Comparison of ENCODE assay signal across 8 mouse cellular contexts in genomic region chr11:102407834-102408215, GRCm38 (mm10). TPM values are rescaled to one million over a fixed set of nuclear protein-coding genes. Genes with fewer than 3 reads are reported as not detected.
DNase-seq lines count a peak whose midpoint lies in the region; ATAC-seq and TF ChIP-seq lines count a peak whose summit lies in the region.

Slc25a39 (minus strand) TSS chr11:102407946.

- peak within 1 kb of the TSS; percentile 74 for H3K4me2 ChIP-seq in intestine, embryonic 16.5 days (ENCODE audit: low read depth, low read length)

- peak within 1 kb of the TSS; percentile 85 for H3K27ac ChIP-seq in bone marrow, adult 2 months (ENCODE audit: control insufficient read depth, insufficient read depth, low read depth, low read length, poor library complexity)
- H3K27ac ChIP-seq in intestine, embryonic 16.5 days (ENCODE audit: low read length): peak within 1 kb of the TSS; percentile 98

- no peak for DNase-seq in lung, adult 2 months
- no peak for DNase-seq in lung, postnatal 10 days
- DNase-seq in gastrocnemius, postnatal 25 days: no peak
- DNase-seq in right cerebral cortex, postnatal 4 days: no peak
- DNase-seq in urinary bladder, postnatal 36 days (ENCODE audit: low spot score in 2 of 2): no peak

- TF ChIP-seq CTCF in lung, adult 2 months (IDR thresholded peaks at IDR 0.05; ENCODE audit: insufficient read depth, low read length): no peak
- TF ChIP-seq CTCF in bone marrow, adult 2 months (IDR thresholded peaks at IDR 0.05; ENCODE audit: control insufficient read depth, insufficient read depth, low read length): no peak

- TF ChIP-seq POLR2A in lung, adult 2 months (IDR thresholded peaks at IDR 0.05; ENCODE audit: borderline replicate concordance, extremely low read depth, low read depth, low read length): no peak
- no peak for TF ChIP-seq POLR2A in bone marrow, adult 2 months (IDR thresholded peaks at IDR 0.05; ENCODE audit: borderline replicate concordance, control insufficient read depth, low read depth, low read length)

- no peaks in the 10 kb centered on the region for H3K9me3 ChIP-seq in intestine, embryonic 16.5 days (ENCODE audit: control insufficient read depth, low read length)

- WGBS in lung, adult 2 months: under 1% methylated on average over 19 of the region's 19 CpGs
- under 1% methylated on average over 19 of the region's 19 CpGs for WGBS in bone marrow, adult 2 months
- WGBS in intestine, embryonic 16.5 days: under 1% methylated on average over 19 of the region's 19 CpGs

- no peaks in the 10 kb centered on the region for H3K27me3 ChIP-seq in intestine, embryonic 16.5 days (replicated peaks; ENCODE audit: control insufficient read depth, insufficient read depth, low read length)

- H3K36me3 ChIP-seq in intestine, embryonic 16.5 days (ENCODE audit: control insufficient read depth, insufficient read depth, low read length): peaks cover 9% of the 10 kb centered on the region; the same call in 1 of the 2 replicates

- peak within 1 kb of the TSS; percentile 84 for H3K4me3 ChIP-seq in lung, adult 2 months (replicated peaks; ENCODE audit: extremely low read depth, low read depth, low read length)
- peak within 1 kb of the TSS; percentile 84 for H3K4me3 ChIP-seq in bone marrow, adult 2 months (replicated peaks; ENCODE audit: control insufficient read depth, low read depth, low read length)
- H3K4me3 ChIP-seq in intestine, embryonic 16.5 days (ENCODE audit: low read length): peak within 1 kb of the TSS; percentile 92

- peak; percentile 24; the same call in 1 of the 2 replicates for ATAC-seq in intestine, embryonic 16.5 days
- ATAC-seq in megakaryocyte-erythroid progenitor cell, adult 5-6 weeks (replicated peaks; ENCODE audit: low FRiP score, low TSS enrichment, poor library complexity, severe bottlenecking): peak; percentile 26

- H3K9ac ChIP-seq in intestine, embryonic 16.5 days (ENCODE audit: low read depth, low read length): peak within 1 kb of the TSS; percentile 95

- no peaks in the 10 kb centered on the region for H3K4me1 ChIP-seq in lung, adult 2 months (ENCODE audit: control insufficient read depth, insufficient read depth, low read length)
- H3K4me1 ChIP-seq in bone marrow, adult 2 months (ENCODE audit: control insufficient read depth, insufficient read depth, low read length): peaks cover 2% of the 10 kb centered on the region; the same call in 1 of the 2 replicates
- H3K4me1 ChIP-seq in intestine, embryonic 16.5 days (ENCODE audit: control insufficient read depth, insufficient read depth, low read length): peaks cover 33% of the 10 kb centered on the region

RNA-seq across cellular contexts. Expression of gene Slc25a39, which starts in this region (rescaled TPM):
- 258 and 290 TPM in 2 replicates for polyA plus RNA-seq in lung, adult 2 months (2012; rRNA removed)
- 207 and 269 TPM in 2 replicates for polyA plus RNA-seq in bone marrow, adult 2 months (2011; ENCODE audit: insufficient read depth, insufficient read length, low replicate concordance, missing spikeins)
- 10 to 100 TPM; 54.4 to 76.1 TPM for total RNA-seq in gastrocnemius, postnatal 25 days (2021)
- polyA plus RNA-seq in intestine, embryonic 16.5 days (2015; fragmentation: Nextera tagmentation; extraction: Ambion mirVana): 366 and 376 TPM in 2 replicates
- 115 and 148 TPM in 2 replicates for total RNA-seq in megakaryocyte-erythroid progenitor cell, adult 5-6 weeks (2014; fragmentation: Nextera tagmentation)
- 43.8 and 55.9 TPM in 2 replicates for total RNA-seq in megakaryocyte-erythroid progenitor cell, adult 5-6 weeks (2017)
